Mouse (Mus musculus): ENCODE measurements around the gene Smim13. TPM values are rescaled to one million over a fixed set of nuclear protein-coding genes. Genes with fewer than 3 reads are reported as not detected.

Gene Smim13
- polyA plus RNA-seq, 1 experiment from 2014 or later = 9.9 TPM

GRCm38 (mm10) chr13:41267827-41268408, 18.3 kb downstream of the Smim13 start:
- no peak for DNase-seq (ENCODE audit: extremely low spot score, low spot score)
- Histone ChIP-seq H3K4me3 (no peak overlapping the region), H3K36me3 (replicated peaks) (peaks cover 2% of the 10 kb centered on the region), H3K9me3 (0 out of 2 replicates have a peak, but pooled peaks cover 4% of the 10 kb centered on the region), H3K4me1 (peaks cover 4% of the 10 kb centered on the region; the same call in 1 of the 2 replicates), H3K27me3 (ENCODE audit: poor library complexity, severe bottlenecking) (no peaks in the 10 kb centered on the region), H3K27ac (no peak overlapping the region)
- 48% methylated on average over 7 of the region's 7 CpGs for WGBS

GRCm38 (mm10) chr13:41273927-41274650, 24.4 kb downstream of the Smim13 start, which contains the start of gene Gm17364:
Gm17364 (minus strand) TSS chr13:41273977.
- 94% methylated on average over 10 of the region's 10 CpGs for WGBS
- no peak for DNase-seq (ENCODE audit: extremely low spot score, low spot score)
- Histone ChIP-seq H3K27me3 (ENCODE audit: poor library complexity, severe bottlenecking) (no peaks in the 10 kb centered on the region), H3K27ac (no peak within 1 kb of the TSS), H3K4me3 (no peak within 1 kb of the TSS), H3K36me3 (replicated peaks) (peaks cover 8% of the 10 kb centered on the region), H3K4me1 (no peaks in the 10 kb centered on the region), H3K9me3 (peaks cover 4% of the 10 kb centered on the region; the same call in 1 of the 2 replicates)

- Histone ChIP-seq H3K27ac (no peak overlapping the region), H3K4me3 (no peak overlapping the region), H3K9me3 (peaks cover 4% of the 10 kb centered on the region; the same call in 1 of the 2 replicates), H3K36me3 (replicated peaks) (no peaks in the 10 kb centered on the region), H3K4me1 (no peaks in the 10 kb centered on the region), H3K27me3 (ENCODE audit: poor library complexity, severe bottlenecking) (no peaks in the 10 kb centered on the region)
- DNase-seq (ENCODE audit: extremely low spot score, low spot score) = no peak
- 63% methylated on average over 5 of the region's 5 CpGs for WGBS
These were observed 31.1 kb downstream of the Smim13 start for GRCm38 (mm10) chr13:41280696-41281095.

GRCm38 (mm10) chr13:41283256-41283655, 33.6 kb downstream of the Smim13 start:
- DNase-seq (ENCODE audit: extremely low spot score, low spot score) = peak; percentile 57
- WGBS = 33% methylated on average over 5 of the region's 5 CpGs
- Histone ChIP-seq H3K27ac (no peak overlapping the region), H3K4me1 (no peaks in the 10 kb centered on the region), H3K9me3 (peaks cover 1% of the 10 kb centered on the region; the same call in 1 of the 2 replicates), H3K36me3 (replicated peaks) (no peaks in the 10 kb centered on the region), H3K4me3 (no peak overlapping the region), H3K27me3 (ENCODE audit: poor library complexity, severe bottlenecking) (no peaks in the 10 kb centered on the region)

GRCm38 (mm10) chr13:41285448-41285847, 35.8 kb downstream of the Smim13 start:
- no peak for DNase-seq (ENCODE audit: extremely low spot score, low spot score)
- no peaks in the 10 kb centered on the region for H3K27me3 ChIP-seq (ENCODE audit: poor library complexity, severe bottlenecking)
- 89% methylated on average over 4 of the region's 4 CpGs for WGBS
- no peaks in the 10 kb centered on the region for H3K9me3 ChIP-seq
- no peak overlapping the region for H3K27ac ChIP-seq
- H3K36me3 ChIP-seq (replicated peaks) = no peaks in the 10 kb centered on the region
- H3K4me1 ChIP-seq = no peaks in the 10 kb centered on the region
- no peak overlapping the region for H3K4me3 ChIP-seq

GRCm38 (mm10) chr13:41286285-41286684, 36.6 kb downstream of the Smim13 start:
- Histone ChIP-seq H3K27ac (no peak overlapping the region), H3K4me3 (no peak overlapping the region), H3K9me3 (no peaks in the 10 kb centered on the region), H3K27me3 (ENCODE audit: poor library complexity, severe bottlenecking) (no peaks in the 10 kb centered on the region), H3K36me3 (replicated peaks) (no peaks in the 10 kb centered on the region), H3K4me1 (no peaks in the 10 kb centered on the region)
- no peak for DNase-seq (ENCODE audit: extremely low spot score, low spot score)
- 95% methylated on average over 3 of the region's 3 CpGs for WGBS

GRCm38 (mm10) chr13:41291466-41291974, 41.9 kb downstream of the Smim13 start:
- Histone ChIP-seq H3K27me3 (ENCODE audit: poor library complexity, severe bottlenecking) (no peaks in the 10 kb centered on the region), H3K27ac (no peak overlapping the region), H3K4me1 (peaks cover 14% of the 10 kb centered on the region), H3K9me3 (no peaks in the 10 kb centered on the region), H3K4me3 (no peak overlapping the region), H3K36me3 (replicated peaks) (no peaks in the 10 kb centered on the region)
- DNase-seq (ENCODE audit: extremely low spot score, low spot score) = no peak
- WGBS = 83% methylated on average over 4 of the region's 4 CpGs

- H3K27ac ChIP-seq = no peak overlapping the region
- no peaks in the 10 kb centered on the region for H3K36me3 ChIP-seq (replicated peaks)
- DNase-seq (ENCODE audit: extremely low spot score, low spot score) = no peak
- no peak overlapping the region for H3K4me3 ChIP-seq
- 63% methylated on average over 5 of the region's 5 CpGs for WGBS
- H3K27me3 ChIP-seq (ENCODE audit: poor library complexity, severe bottlenecking) = no peaks in the 10 kb centered on the region
- H3K4me1 ChIP-seq = peaks cover 16% of the 10 kb centered on the region
- no peaks in the 10 kb centered on the region for H3K9me3 ChIP-seq
These were observed 44.0 kb downstream of the Smim13 start for GRCm38 (mm10) chr13:41293595-41293994.

GRCm38 (mm10) chr13:41295886-41296285, 46.2 kb downstream of the Smim13 start:
- 74% methylated on average over 6 of the region's 6 CpGs for WGBS

GRCm38 (mm10) chr13:41296396-41296795, 46.8 kb downstream of the Smim13 start:
- no peak overlapping the region for H3K27ac ChIP-seq
- peaks cover 30% of the 10 kb centered on the region for H3K4me1 ChIP-seq
- DNase-seq (ENCODE audit: extremely low spot score, low spot score) = no peak
- H3K4me3 ChIP-seq = no peak overlapping the region
- H3K36me3 ChIP-seq (replicated peaks) = no peaks in the 10 kb centered on the region
- 59% methylated on average over 10 of the region's 10 CpGs for WGBS
- no peaks in the 10 kb centered on the region for H3K9me3 ChIP-seq
- H3K27me3 ChIP-seq (ENCODE audit: poor library complexity, severe bottlenecking) = no peaks in the 10 kb centered on the region

More at GRCm38 (mm10) chr13:41295886-41296285, 46.2 kb downstream of the Smim13 start:
- H3K27ac ChIP-seq = no peak overlapping the region
- H3K36me3 ChIP-seq (replicated peaks) = no peaks in the 10 kb centered on the region
- DNase-seq (ENCODE audit: extremely low spot score, low spot score) = no peak
- no peaks in the 10 kb centered on the region for H3K27me3 ChIP-seq (ENCODE audit: poor library complexity, severe bottlenecking)
- no peaks in the 10 kb centered on the region for H3K9me3 ChIP-seq
- H3K4me3 ChIP-seq = no peak overlapping the region
- H3K4me1 ChIP-seq = peaks cover 30% of the 10 kb centered on the region

- Histone ChIP-seq H3K27ac (no peak overlapping the region), H3K36me3 (replicated peaks) (no peaks in the 10 kb centered on the region), H3K27me3 (ENCODE audit: poor library complexity, severe bottlenecking) (no peaks in the 10 kb centered on the region), H3K4me3 (no peak overlapping the region), H3K9me3 (no peaks in the 10 kb centered on the region), H3K4me1 (peaks cover 28% of the 10 kb centered on the region)
- no peak for DNase-seq (ENCODE audit: extremely low spot score, low spot score)
- 58% methylated on average over 2 of the region's 2 CpGs for WGBS
These were observed 48.9 kb downstream of the Smim13 start for GRCm38 (mm10) chr13:41298533-41298932.

- H3K27ac ChIP-seq = no peak overlapping the region
- WGBS = 64% methylated on average over 5 of the region's 5 CpGs
- no peak for DNase-seq (ENCODE audit: extremely low spot score, low spot score)
These were observed 49.4 kb downstream of the Smim13 start for GRCm38 (mm10) chr13:41298996-41299395.

GRCm38 (mm10) chr13:41300037-41300436, 50.4 kb downstream of the Smim13 start:
- DNase-seq (ENCODE audit: extremely low spot score, low spot score) = no peak
- Histone ChIP-seq H3K36me3 (replicated peaks) (no peaks in the 10 kb centered on the region), H3K4me1 (peaks cover 23% of the 10 kb centered on the region), H3K9me3 (no peaks in the 10 kb centered on the region), H3K27me3 (ENCODE audit: poor library complexity, severe bottlenecking) (no peaks in the 10 kb centered on the region), H3K27ac (no peak overlapping the region), H3K4me3 (no peak overlapping the region)
- 69% methylated on average over 4 of the region's 4 CpGs for WGBS

More at GRCm38 (mm10) chr13:41298996-41299395, 49.4 kb downstream of the Smim13 start:
- H3K4me3 ChIP-seq = no peak overlapping the region
- H3K9me3 ChIP-seq = no peaks in the 10 kb centered on the region
- no peaks in the 10 kb centered on the region for H3K27me3 ChIP-seq (ENCODE audit: poor library complexity, severe bottlenecking)
- peaks cover 23% of the 10 kb centered on the region for H3K4me1 ChIP-seq
- no peaks in the 10 kb centered on the region for H3K36me3 ChIP-seq (replicated peaks)
